Mouse (Mus musculus): ENCODE measurements around the gene Spns2. TPM values are rescaled to one million over a fixed set of nuclear protein-coding genes. Genes with fewer than 3 reads are reported as not detected.

The Spns2 gene
- polyA plus RNA-seq, 1 experiment from 2014 or later, result 4.1 TPM

DNA sequence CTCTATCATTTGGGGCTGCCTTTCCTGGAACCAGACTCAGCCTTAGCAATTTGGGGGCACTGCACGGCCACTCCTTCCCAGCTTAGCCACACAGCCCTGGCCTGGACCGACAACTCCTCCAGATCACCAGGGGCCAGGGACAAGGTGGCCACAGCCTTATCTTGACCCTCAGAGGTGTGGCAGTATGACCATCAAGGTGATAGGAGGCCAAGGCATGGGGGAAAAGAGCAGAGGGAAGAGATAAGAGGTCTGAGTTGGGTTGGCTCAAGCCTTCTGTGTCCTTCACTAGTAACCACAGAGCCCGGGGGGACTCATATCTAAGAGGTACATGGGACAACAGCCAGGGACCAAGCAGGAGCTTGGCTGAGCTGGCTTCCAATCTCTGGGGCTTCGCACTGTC, 7.8 kb downstream of the Spns2 start:
- Histone ChIP-seq H3K27ac (ENCODE audit: low read depth) (no peak overlapping the region), H3K4me2 (ENCODE audit: low read depth, low read length) (no peak overlapping the region), H3K27me3 (ENCODE audit: insufficient read depth, low read length) (no peaks in the 10 kb centered on the region), H3K9me3 (ENCODE audit: low read length) (no peaks in the 10 kb centered on the region), H3K36me3 (replicated peaks; ENCODE audit: insufficient read depth, low read length) (no peaks in the 10 kb centered on the region), H3K4me3 (ENCODE audit: low read depth, low read length) (no peak overlapping the region), H3K4me1 (ENCODE audit: insufficient read depth) (peaks cover 26% of the 10 kb centered on the region), H3K9ac (replicated peaks) (no peak overlapping the region)
- ATAC-seq (peak; percentile 28), DNase-seq (no peak)
- whole genome bisulfite sequencing (ENCODE audit: insufficient replicate concordance), result 45% methylated on average over 4 of the region's 4 CpGs
- TF ChIP-seq EP300 (IDR thresholded peaks at IDR 0.05; ENCODE audit: low read depth), result peak; percentile 42; the same call in 1 of the 2 replicates
- no peak for TF ChIP-seq CTCF (IDR thresholded peaks at IDR 0.05; ENCODE audit: low read depth)

DNA sequence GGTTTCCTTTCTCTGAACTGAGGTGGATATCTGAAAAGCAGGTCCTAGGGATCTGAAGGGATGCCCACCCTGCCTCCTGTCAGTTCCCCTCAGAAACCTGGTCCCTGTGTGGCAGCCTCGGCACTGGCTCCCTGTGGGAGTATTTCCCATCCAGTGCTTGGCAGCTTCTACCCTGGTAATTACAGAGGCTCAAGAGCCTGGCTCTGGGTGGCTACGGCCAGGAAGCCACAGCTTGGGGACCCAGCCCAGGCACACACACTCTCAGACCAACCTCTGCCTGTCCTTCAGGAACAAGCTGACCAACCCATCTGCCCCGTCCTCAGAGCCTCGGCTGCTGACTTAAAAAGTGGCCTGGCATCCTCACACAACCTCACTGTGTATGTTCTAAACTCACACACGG, 8.4 kb downstream of the Spns2 start:
- no peak overlapping the region for H3K4me2 ChIP-seq (ENCODE audit: low read depth, low read length)
- no peak overlapping the region for H3K9ac ChIP-seq (replicated peaks)
- 55% methylated on average over 5 of the region's 5 CpGs for WGBS (ENCODE audit: insufficient replicate concordance)
- no peak for DNase-seq
- H3K27ac ChIP-seq (ENCODE audit: low read depth), result no peak overlapping the region
- H3K36me3 ChIP-seq (replicated peaks; ENCODE audit: insufficient read depth, low read length), result no peaks in the 10 kb centered on the region
- H3K4me1 ChIP-seq (ENCODE audit: insufficient read depth), result peaks cover 28% of the 10 kb centered on the region
- H3K4me3 ChIP-seq (ENCODE audit: low read depth, low read length), result no peak overlapping the region
- no peak for ATAC-seq
- H3K27me3 ChIP-seq (ENCODE audit: insufficient read depth, low read length), result no peaks in the 10 kb centered on the region
- no peaks in the 10 kb centered on the region for H3K9me3 ChIP-seq (ENCODE audit: low read length)
- TF ChIP-seq CTCF (IDR thresholded peaks at IDR 0.05; ENCODE audit: low read depth) (no peak), EP300 (IDR thresholded peaks at IDR 0.05; ENCODE audit: low read depth) (no peak)

- H3K4me2 ChIP-seq (ENCODE audit: low read depth, low read length), result no peak overlapping the region
- no peak overlapping the region for H3K4me3 ChIP-seq (ENCODE audit: low read depth, low read length)
- no peaks in the 10 kb centered on the region for H3K9me3 ChIP-seq (ENCODE audit: low read length)
- ATAC-seq, result no peak
- H3K27ac ChIP-seq (ENCODE audit: low read depth), result no peak overlapping the region
- peaks cover 36% of the 10 kb centered on the region for H3K4me1 ChIP-seq (ENCODE audit: insufficient read depth)
- H3K9ac ChIP-seq (replicated peaks), result no peak overlapping the region
- DNase-seq, result no peak
- TF ChIP-seq CTCF (IDR thresholded peaks at IDR 0.05; ENCODE audit: low read depth) (no peak), EP300 (IDR thresholded peaks at IDR 0.05; ENCODE audit: low read depth) (no peak)
- WGBS (ENCODE audit: insufficient replicate concordance), result 47% methylated on average over 2 of the region's 2 CpGs
- no peaks in the 10 kb centered on the region for H3K36me3 ChIP-seq (replicated peaks; ENCODE audit: insufficient read depth, low read length)
- no peaks in the 10 kb centered on the region for H3K27me3 ChIP-seq (ENCODE audit: insufficient read depth, low read length)
Measured at GRCm38 (mm10) chr11:72479499-72479898, 10.2 kb downstream of the Spns2 start.

DNA sequence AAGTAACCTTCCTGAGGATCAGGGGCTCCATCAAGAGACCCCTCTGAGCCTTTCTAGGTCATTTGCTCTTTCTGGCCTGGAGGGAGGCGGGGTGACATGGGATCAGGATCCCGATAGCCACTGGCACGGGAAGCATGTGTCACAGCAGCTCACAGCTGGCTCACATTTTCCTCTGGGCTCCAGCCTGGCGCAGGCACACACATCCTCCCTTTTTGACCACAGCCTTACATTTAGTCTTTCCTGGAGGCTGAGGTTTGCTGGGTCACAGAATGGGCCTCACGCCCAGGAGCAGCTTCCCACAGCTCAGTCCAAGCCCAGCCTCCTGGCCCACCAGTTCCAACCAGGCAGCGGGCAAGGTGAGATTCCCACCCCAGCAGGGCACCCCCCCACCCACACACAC, 11.5 kb downstream of the Spns2 start:
- H3K4me2 ChIP-seq (ENCODE audit: low read depth, low read length), result no peak overlapping the region
- H3K4me1 ChIP-seq (ENCODE audit: insufficient read depth), result peaks cover 48% of the 10 kb centered on the region
- H3K9ac ChIP-seq (replicated peaks), result no peak overlapping the region
- TF ChIP-seq EP300 (IDR thresholded peaks at IDR 0.05; ENCODE audit: low read depth), result no peak
- TF ChIP-seq CTCF (IDR thresholded peaks at IDR 0.05; ENCODE audit: low read depth), result no peak
- no peaks in the 10 kb centered on the region for H3K36me3 ChIP-seq (replicated peaks; ENCODE audit: insufficient read depth, low read length)
- DNase-seq, result no peak
- H3K9me3 ChIP-seq (ENCODE audit: low read length), result no peaks in the 10 kb centered on the region
- H3K27me3 ChIP-seq (ENCODE audit: insufficient read depth, low read length), result no peaks in the 10 kb centered on the region
- ATAC-seq, result no peak
- H3K27ac ChIP-seq (ENCODE audit: low read depth), result peak overlapping the region; percentile 11; the same call in 1 of the 2 replicates
- WGBS (ENCODE audit: insufficient replicate concordance), result 46% methylated on average over 6 of the region's 6 CpGs
- no peak overlapping the region for H3K4me3 ChIP-seq (ENCODE audit: low read depth, low read length)

GRCm38 (mm10) chr11:72477653-72478052, 12.1 kb downstream of the Spns2 start:
- peaks cover 51% of the 10 kb centered on the region for H3K4me1 ChIP-seq (ENCODE audit: insufficient read depth)
- no peak overlapping the region for H3K9ac ChIP-seq (replicated peaks)
- WGBS (ENCODE audit: insufficient replicate concordance), result 86% methylated on average over 1 of the region's 1 CpGs
- no peak overlapping the region for H3K4me3 ChIP-seq (ENCODE audit: low read depth, low read length)
- H3K9me3 ChIP-seq (ENCODE audit: low read length), result no peaks in the 10 kb centered on the region
- H3K36me3 ChIP-seq (replicated peaks; ENCODE audit: insufficient read depth, low read length), result no peaks in the 10 kb centered on the region
- TF ChIP-seq CTCF (IDR thresholded peaks at IDR 0.05; ENCODE audit: low read depth) (no peak), EP300 (IDR thresholded peaks at IDR 0.05; ENCODE audit: low read depth) (no peak)
- H3K4me2 ChIP-seq (ENCODE audit: low read depth, low read length), result no peak overlapping the region
- H3K27me3 ChIP-seq (ENCODE audit: insufficient read depth, low read length), result no peaks in the 10 kb centered on the region
- H3K27ac ChIP-seq (ENCODE audit: low read depth), result 0 out of 2 replicates have a peak overlapping the region, but pooled peaks have one; percentile 16
- no peak for ATAC-seq
- DNase-seq, result no peak

- ATAC-seq (no peak), DNase-seq (no peak)
- Histone ChIP-seq H3K9me3 (ENCODE audit: low read length) (no peaks in the 10 kb centered on the region), H3K4me2 (ENCODE audit: low read depth, low read length) (no peak overlapping the region), H3K4me1 (ENCODE audit: insufficient read depth) (peaks cover 51% of the 10 kb centered on the region), H3K27ac (ENCODE audit: low read depth) (no peak overlapping the region), H3K4me3 (ENCODE audit: low read depth, low read length) (no peak overlapping the region), H3K9ac (replicated peaks) (no peak overlapping the region), H3K36me3 (replicated peaks; ENCODE audit: insufficient read depth, low read length) (no peaks in the 10 kb centered on the region), H3K27me3 (ENCODE audit: insufficient read depth, low read length) (no peaks in the 10 kb centered on the region)
- TF ChIP-seq CTCF (IDR thresholded peaks at IDR 0.05; ENCODE audit: low read depth), result no peak
- TF ChIP-seq EP300 (IDR thresholded peaks at IDR 0.05; ENCODE audit: low read depth), result no peak
- 43% methylated on average over 5 of the region's 5 CpGs for WGBS (ENCODE audit: insufficient replicate concordance)
Measured at GRCm38 (mm10) chr11:72477182-72477581, 12.5 kb downstream of the Spns2 start.

Data from liver, postnatal 0 days (tissue).